Mouse (Mus musculus) kidney, adult 2 months (tissue): ENCODE measurements around the gene Nobox.

Source experiments
- CTCF ChIP-seq: fragments of 200-500 bp; conservative IDR thresholded peaks from 2 replicates; pipeline ENCODE4 v1.5.1; 2011; ENCODE audit warnings: low read depth, mild to moderate bottlenecking, control low read depth, low read length, moderate library complexity, mixed read lengths; ENCODE audit not compliant: insufficient read depth, insufficient read length
- POLR2A ChIP-seq: fragments of 200-500 bp; IDR thresholded peaks from one replicate; pipeline ENCODE4 v1.6.1; 2011; ENCODE audit warnings: low read depth, low read length, control low read depth

DNA sequence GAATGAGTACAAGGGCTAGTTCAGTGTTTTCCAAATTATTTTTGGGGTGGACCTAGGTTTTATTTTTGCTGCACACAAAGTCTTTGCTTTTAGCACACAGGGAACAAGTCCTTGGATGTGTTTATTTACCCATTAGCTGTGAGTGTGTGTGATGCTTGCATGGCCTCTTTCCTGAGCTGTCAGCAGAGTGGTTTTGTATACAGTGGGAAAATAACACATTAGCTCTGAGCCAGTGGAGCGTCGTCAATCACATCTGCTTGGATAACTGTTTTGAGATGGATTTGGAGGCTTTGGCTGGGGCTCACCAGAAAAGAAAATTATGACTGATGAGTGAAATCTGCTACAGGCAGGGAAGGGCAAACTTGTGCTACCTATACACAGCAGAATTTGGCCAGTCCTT, 33.0 kb upstream of the Nobox start:
- TF ChIP-seq CTCF (no peak), POLR2A (no peak)
